Mouse (Mus musculus): Measurements from ENCODE around the gene Sh3bp5l. TPM values are rescaled to one million over a fixed set of nuclear protein-coding genes. Genes with fewer than 3 reads are reported as not detected.
A peak's percentile ranks its signal among the peaks of the same experiment; 100 is the strongest.

The Sh3bp5l gene
- total and polyA plus RNA-seq, 3 experiments, result 31.7 to 32.8 TPM; not detected in 1

DNA sequence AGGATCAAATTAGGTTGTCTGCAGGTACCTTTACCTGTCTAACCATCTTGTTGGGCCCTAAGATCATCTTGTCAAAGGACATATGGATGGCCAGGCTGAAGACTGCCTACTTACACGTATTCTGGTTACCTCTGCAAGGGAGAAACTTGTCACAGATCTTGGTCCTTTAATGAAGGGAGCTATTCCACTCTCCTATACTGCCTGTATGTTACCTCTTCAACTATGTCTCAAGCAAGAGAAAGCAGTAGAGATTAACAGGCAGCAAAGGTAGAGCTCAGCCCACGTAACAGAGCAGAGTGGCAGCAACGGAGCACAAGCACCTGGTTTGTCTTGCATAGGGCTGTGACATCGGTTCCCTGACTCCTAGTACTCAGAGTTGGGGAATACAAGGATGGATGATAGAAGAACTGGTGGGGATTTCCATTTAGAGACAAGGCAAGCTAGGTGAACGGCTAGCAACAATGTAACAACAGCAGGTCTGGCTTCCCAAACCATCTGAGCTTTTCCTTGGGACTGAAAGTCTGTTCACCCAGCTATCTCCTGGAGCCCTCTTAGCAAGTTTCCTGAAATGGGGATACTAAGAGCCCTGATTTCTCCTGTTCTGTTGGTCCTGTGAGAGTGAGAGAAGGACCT, 14.9 kb upstream of the Sh3bp5l start:
- no peaks in the 10 kb centered on the region for H3K4me1 ChIP-seq (ENCODE audit: control insufficient read depth in 1 of 2, insufficient read depth in 2 of 2, low read length in 2 of 2)

DNA sequence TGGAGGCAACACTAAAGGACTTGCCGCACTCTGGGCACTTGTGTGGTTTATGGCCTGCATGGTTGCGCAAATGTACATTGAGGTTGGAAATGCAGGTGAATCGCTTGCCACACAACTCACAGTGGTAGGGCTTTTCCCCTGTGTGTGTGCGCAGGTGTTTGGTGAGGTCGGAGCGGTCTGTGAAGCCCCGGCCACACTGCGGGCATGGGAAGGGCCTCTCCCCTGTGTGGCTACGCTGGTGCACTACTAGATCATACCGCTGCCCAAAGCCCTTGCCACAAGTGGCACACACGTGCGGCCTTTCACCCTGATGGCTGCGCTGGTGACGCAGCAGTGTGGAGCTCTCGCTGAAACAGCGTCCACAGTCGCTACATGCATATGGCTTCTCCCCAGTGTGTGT, 14.2 kb upstream of the Sh3bp5l start:
- H3K27me3 ChIP-seq (ENCODE audit: control insufficient read depth in 1 of 2, insufficient read depth in 2 of 2, low read length in 2 of 2), result no peaks in the 10 kb centered on the region
- H3K27ac ChIP-seq (ENCODE audit: control insufficient read depth, low read depth, low read length), result no peak overlapping the region
- no peaks in the 10 kb centered on the region for H3K4me1 ChIP-seq (ENCODE audit: control insufficient read depth in 1 of 2, insufficient read depth in 2 of 2, low read length in 2 of 2)
- TF ChIP-seq MYB (IDR thresholded peaks at IDR 0.05; ENCODE audit: low read depth, low read length) (no peak), ZMIZ1 (IDR thresholded peaks at IDR 0.05; ENCODE audit: low read depth, low read length) (0 out of 2 replicates have a peak, but pooled peaks have one; percentile 18)
- H3K9ac ChIP-seq (ENCODE audit: control insufficient read depth, low read depth, low read length, poor library complexity, severe bottlenecking), result no peak overlapping the region
- H3K79me2 ChIP-seq (ENCODE audit: control insufficient read depth, insufficient read depth, low read length, poor library complexity), result no peaks in the 10 kb centered on the region
- H3K4me3 ChIP-seq (ENCODE audit: control insufficient read depth in 1 of 2, insufficient read depth in 1 of 2, low read depth in 2 of 2, low read length in 2 of 2), result no peak overlapping the region
- peaks cover 4 to 10% of the 10 kb centered on the region in 2 experiments for H3K36me3 ChIP-seq (ENCODE audit: control insufficient read depth in 1 of 2, insufficient read depth in 2 of 2, low read length in 2 of 2)
- H3K9me3 ChIP-seq (replicated peaks; ENCODE audit: insufficient read depth, low read length), result no peaks in the 10 kb centered on the region
- DNase-seq (ENCODE audit: low read depth, low spot score), result peak; percentile 15

More for the DNA sequence above, 14.9 kb upstream of the Sh3bp5l start:
- no peaks in the 10 kb centered on the region for H3K79me2 ChIP-seq (ENCODE audit: control insufficient read depth, insufficient read depth, low read length, poor library complexity)
- no peak overlapping the region for H3K27ac ChIP-seq (ENCODE audit: control insufficient read depth, low read depth, low read length)
- H3K9me3 ChIP-seq (replicated peaks; ENCODE audit: insufficient read depth, low read length), result no peaks in the 10 kb centered on the region
- H3K27me3 ChIP-seq (ENCODE audit: control insufficient read depth in 1 of 2, insufficient read depth in 2 of 2, low read length in 2 of 2), result no peaks in the 10 kb centered on the region
- DNase-seq (ENCODE audit: low read depth, low spot score), result peak; percentile 19
- no peak overlapping the region for H3K9ac ChIP-seq (ENCODE audit: control insufficient read depth, low read depth, low read length, poor library complexity, severe bottlenecking)
- peak; percentile 91 for TF ChIP-seq POLR2AphosphoS2 (IDR thresholded peaks at IDR 0.05; ENCODE audit: low read length)
- TF ChIP-seq E2F4 (IDR thresholded peaks at IDR 0.05; ENCODE audit: borderline replicate concordance, low read depth, low read length), result no peak
- peak in 1 of 2 experiments; percentile 33; a peak in 1 of 4 replicates for TF ChIP-seq POLR2A (IDR thresholded peaks at IDR 0.05; ENCODE audit: control insufficient read depth in 1 of 2, insufficient read depth in 1 of 2, low read depth in 1 of 2, low read length in 2 of 2, poor library complexity in 1 of 2)
- H3K36me3 ChIP-seq (ENCODE audit: control insufficient read depth in 1 of 2, insufficient read depth in 2 of 2, low read length in 2 of 2), result peaks cover 0 to 10% of the 10 kb centered on the region in 2 experiments; a peak in 2 of 4 replicates
- no peak overlapping the region for H3K4me3 ChIP-seq (ENCODE audit: control insufficient read depth in 1 of 2, insufficient read depth in 1 of 2, low read depth in 2 of 2, low read length in 2 of 2)

GRCm38 (mm10) chr11:58316768-58317390, 13.6 kb upstream of the Sh3bp5l start:
- H3K27me3 ChIP-seq (ENCODE audit: control insufficient read depth in 1 of 2, insufficient read depth in 2 of 2, low read length in 2 of 2), result no peaks in the 10 kb centered on the region
- H3K9ac ChIP-seq (ENCODE audit: control insufficient read depth, low read depth, low read length, poor library complexity, severe bottlenecking), result no peak overlapping the region
- H3K4me1 ChIP-seq (ENCODE audit: control insufficient read depth in 1 of 2, insufficient read depth in 2 of 2, low read length in 2 of 2), result peaks cover under 1 to 2% of the 10 kb centered on the region in 2 experiments; a peak in 3 of 4 replicates
- TF ChIP-seq POLR2AphosphoS2 (IDR thresholded peaks at IDR 0.05; ENCODE audit: low read length) (peak; percentile 19; the same call in 1 of the 2 replicates), POLR2AphosphoS5 (IDR thresholded peaks at IDR 0.05; ENCODE audit: borderline replicate concordance, low read depth, low read length) (0 out of 2 replicates have a peak, but pooled peaks have one; percentile 20), MAZ (IDR thresholded peaks at IDR 0.05; ENCODE audit: low read depth, low read length) (no peak), E2F4 (IDR thresholded peaks at IDR 0.05; ENCODE audit: borderline replicate concordance, low read depth, low read length) (no peak)
- H3K79me2 ChIP-seq (ENCODE audit: control insufficient read depth, insufficient read depth, low read length, poor library complexity), result peaks cover 1% of the 10 kb centered on the region; the same call in 1 of the 2 replicates
- DNase-seq (ENCODE audit: low read depth, low spot score), result no peak
- H3K4me3 ChIP-seq (ENCODE audit: control insufficient read depth in 1 of 2, insufficient read depth in 1 of 2, low read depth in 2 of 2, low read length in 2 of 2), result no peak overlapping the region
- no peaks in the 10 kb centered on the region for H3K9me3 ChIP-seq (replicated peaks; ENCODE audit: insufficient read depth, low read length)
- H3K27ac ChIP-seq (ENCODE audit: control insufficient read depth, low read depth, low read length), result no peak overlapping the region
- H3K36me3 ChIP-seq (ENCODE audit: control insufficient read depth in 1 of 2, insufficient read depth in 2 of 2, low read length in 2 of 2), result peaks cover 8 to 10% of the 10 kb centered on the region in 2 experiments
